Mouse (Mus musculus) skeletal muscle tissue, adult 2 months (tissue): ENCODE measurements around the gene Ect2l.
A peak's percentile ranks its signal among the peaks of the same experiment; 100 is the strongest.

Experiments
- DNase-seq: peaks from one replicate; pipeline ENCODE4 v3.0.0-alpha.2; 2012; ENCODE audit warnings: low read depth, low spot score

The Ect2l gene

DNA sequence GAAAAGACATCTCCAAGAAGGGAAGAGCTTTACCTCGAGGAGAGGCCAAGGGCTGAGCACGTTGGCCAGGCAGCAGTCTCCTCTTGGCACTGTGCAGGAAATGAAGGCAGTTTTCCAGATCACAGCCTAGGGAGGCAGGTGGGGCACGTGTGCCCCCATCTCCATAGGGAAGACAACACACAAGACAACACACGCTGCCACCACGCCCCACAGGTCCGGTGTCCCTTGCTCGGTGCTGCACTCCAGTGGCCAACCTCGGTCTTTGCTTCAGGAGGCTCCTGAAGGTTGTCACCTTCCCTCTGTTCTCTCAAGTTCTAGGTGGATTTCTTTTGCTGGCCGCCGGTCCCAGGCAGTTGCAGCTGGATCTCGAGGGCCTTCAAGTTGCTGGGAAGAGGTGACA lies at the start of gene Ect2l:
TSS of gene Ect2l (minus strand) at position 165 of the 400 bp plus-strand sequence.
- DNase-seq = peak; percentile 14

DNA sequence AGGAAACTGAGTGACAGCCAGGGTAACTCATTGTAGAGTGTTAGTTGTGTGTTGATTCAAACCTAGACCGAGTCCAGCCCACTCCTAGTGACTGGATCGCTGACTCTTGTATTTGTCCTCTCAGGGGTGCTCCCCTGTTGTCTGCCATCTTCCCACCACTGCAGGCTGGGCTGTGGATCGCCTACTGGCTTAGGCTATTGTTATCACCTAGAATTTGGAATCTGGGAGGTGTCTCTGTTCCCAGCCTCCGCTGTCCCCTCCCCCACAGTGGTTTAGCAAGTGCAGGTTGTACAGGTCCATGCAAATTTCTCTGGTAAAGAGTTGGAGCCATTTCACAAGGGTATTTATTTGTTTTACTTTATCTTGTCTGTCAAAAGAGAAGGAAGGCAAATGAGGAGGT lies 40.7 kb upstream of the Ect2l start:
- no peak for DNase-seq

DNA sequence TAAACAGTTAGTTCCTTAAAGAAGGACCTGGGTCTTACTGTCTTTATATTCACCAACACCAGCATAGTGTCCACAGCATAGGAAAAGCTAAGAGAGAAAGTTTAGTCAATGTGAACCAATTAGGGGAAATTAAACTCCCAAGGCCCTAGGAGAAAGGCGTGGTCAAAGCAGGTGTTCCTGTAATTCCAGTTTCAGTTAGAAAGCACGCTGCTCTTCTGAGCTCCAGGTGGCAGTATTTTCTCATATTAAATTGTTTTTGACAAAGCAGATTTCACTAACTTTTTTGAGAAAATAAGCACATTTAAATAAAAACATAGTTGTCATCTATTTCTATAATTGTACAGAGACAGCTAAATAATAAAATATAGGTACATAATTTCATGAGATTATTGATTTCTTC lies 32.9 kb upstream of the Ect2l start:
- no peak for DNase-seq

DNA sequence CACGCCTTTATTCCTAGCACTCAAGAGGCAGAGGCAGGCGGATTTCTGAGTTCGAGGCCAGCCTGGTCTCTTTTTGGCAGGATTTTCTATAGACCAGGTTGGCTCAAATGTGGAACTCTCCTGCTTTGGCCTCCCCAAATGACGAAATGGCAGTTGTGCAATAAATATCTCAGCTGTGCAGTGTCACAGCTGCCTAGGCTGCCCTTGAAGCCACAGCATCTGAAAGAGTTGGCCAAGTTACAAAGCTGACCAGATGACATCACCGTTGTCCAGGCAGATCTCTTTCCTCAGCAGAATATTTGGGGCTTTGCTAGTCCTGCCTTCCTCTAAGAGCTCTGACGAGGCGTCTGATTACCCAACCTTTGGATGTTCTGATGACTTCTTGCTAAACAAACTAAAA lies 26.5 kb upstream of the Ect2l start:
- peak; percentile 51 for DNase-seq

DNA sequence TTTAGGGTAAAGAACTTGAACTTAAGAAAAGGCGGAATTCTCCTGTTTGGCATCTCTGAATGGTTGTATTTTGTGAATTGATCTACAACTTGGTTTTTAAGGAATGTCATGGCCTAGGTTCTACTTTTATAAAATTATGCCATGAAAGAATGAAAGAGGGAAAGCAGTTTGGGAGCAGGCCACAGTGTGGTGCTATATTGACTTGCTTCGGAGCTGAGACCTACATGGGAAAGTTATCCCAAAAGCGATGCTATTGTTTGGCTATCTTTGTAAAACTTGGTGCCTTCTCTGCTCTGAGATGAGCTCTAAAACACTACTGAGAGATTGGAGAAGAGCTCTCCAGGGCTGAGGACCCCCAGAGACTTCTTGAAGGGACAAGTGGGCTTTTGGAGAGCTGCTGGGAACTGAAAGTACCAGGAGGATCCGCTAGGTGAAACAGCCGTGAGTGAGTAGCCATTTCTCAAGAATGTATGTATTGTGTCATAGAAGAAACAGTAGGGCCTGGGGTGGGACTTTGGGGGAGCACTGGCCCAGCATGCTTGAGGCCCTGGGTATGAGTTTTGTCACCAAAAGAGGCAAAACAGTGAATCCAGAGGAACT lies 25.7 kb upstream of the Ect2l start:
- DNase-seq = no peak

GRCm38 (mm10) chr10:18235402-18235747 lies 24.7 kb upstream of the Ect2l start:
- DNase-seq = no peak

DNA sequence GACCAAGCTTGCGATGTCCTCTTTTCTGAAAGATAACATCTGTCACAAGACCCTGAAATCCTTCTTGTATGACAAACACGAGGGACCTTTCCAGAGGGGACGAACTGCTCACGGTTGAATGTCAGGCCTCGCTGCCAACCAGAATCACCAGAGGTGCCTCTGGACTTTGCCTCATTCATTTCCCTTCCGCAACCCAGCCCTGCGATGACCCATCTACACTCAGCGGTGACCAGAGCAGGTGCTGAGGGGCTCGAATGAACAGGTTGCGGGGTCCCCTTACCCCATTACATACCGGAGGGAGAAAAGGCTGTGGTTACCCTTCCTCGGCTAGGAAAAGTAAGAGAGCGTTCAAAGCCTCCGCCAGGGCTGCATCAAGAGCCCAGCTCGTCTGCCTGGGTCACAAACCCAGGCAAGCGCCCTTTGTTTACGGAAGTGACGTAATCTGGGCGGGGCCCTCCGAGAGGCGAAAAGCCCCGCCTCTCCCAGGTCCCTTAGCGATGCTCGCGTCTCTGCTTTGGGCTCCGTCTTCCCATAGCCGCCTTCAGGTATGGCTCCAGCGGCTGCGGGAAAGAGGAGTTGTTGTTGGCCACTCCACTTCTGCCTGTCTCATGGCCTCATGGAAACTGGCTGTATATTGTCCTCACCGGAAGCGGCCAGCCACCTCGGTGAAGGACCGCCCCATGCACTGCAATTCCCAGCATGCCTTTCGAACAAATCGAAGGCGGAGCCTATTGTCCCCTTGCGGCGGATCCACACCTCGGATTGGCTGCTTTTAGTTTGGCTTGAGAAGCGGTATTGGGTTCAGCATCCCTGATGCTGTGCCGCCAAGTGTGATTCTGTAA lies 24.1 kb upstream of the Ect2l start, which contains the start of gene Ccdc28a:
TSS of gene Ccdc28a (minus strand) at position 439 of the 842 bp plus-strand sequence.
- peak; percentile 88 for DNase-seq

- DNase-seq = no peak
These were observed 23.2 kb upstream of the Ect2l start for GRCm38 (mm10) chr10:18233891-18234290.

- no peak for DNase-seq
These were observed 13.7 kb upstream of the Ect2l start for GRCm38 (mm10) chr10:18224386-18224785.

DNA sequence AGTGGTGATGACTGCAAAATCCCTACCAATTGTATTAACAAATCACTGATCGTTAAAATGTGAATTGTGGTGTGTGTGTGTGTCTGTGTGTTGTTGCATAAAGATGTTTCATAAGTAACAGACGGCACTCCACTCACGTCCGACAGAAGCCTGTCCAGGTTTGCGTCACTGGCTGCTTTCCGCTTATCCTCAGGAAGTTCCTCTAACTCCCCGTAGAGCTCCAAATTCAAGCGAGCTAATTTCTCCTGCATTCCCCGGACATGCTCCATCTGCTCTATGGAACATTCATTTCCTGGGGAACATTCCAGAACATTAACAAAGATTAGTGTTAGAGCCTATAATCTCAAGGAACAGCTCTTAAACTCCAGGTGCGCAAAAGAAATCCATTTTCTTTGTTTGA lies 8.7 kb upstream of the Ect2l start:
- DNase-seq = no peak

- DNase-seq = no peak
These were observed 3.4 kb upstream of the Ect2l start for GRCm38 (mm10) chr10:18214124-18214523.

- DNase-seq = no peak
These were observed 2.7 kb upstream of the Ect2l start for GRCm38 (mm10) chr10:18213373-18213772.

GRCm38 (mm10) chr10:18210119-18210518 lies 571 bp downstream of the Ect2l start:
- DNase-seq = no peak

GRCm38 (mm10) chr10:18204067-18204466 lies 6.6 kb downstream of the Ect2l start:
- DNase-seq = no peak

DNA sequence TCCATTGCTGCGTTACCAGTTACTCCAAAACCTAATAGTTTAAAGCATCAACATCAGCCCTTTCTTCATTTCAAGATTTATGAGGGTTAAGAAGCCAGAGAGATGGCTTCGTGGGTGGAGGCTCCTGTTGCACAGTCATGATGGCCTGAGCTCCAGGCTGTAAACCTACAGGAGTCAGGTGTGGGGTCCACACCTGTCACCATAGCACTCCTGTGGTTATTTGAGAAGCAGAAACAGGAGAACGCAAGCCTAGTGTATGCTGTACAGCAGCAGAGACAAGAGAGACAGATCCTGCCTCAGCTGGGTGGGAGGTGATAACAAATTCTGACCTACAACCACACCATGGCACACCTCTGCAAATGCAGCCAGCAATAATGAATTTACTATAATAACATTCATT lies 8.3 kb downstream of the Ect2l start:
- no peak for DNase-seq

DNA sequence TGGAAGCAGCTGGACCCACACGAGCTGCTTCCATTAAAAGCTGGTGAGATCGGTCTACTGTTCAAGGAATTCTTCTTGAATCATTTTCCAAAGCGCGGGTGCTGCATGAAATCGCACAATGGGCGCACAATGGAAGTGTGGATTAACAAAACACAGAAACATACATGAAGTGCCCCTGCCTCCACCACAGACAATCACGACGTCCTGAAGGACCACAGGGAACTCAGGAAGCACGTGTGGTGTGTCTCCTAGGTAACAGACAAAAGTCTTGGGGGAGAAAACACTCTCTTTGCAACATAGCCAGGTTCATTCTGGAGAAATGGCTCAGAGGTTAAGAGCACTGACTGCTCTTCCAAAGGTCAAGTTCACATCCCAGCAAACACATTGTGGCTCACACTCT lies 10.0 kb downstream of the Ect2l start:
- no peak for DNase-seq

GRCm38 (mm10) chr10:18199919-18200318 lies 10.8 kb downstream of the Ect2l start:
- no peak for DNase-seq

GRCm38 (mm10) chr10:18198286-18199015 lies 12.2 kb downstream of the Ect2l start:
- no peak for DNase-seq

- DNase-seq = peak; percentile 64
These were observed 13.3 kb downstream of the Ect2l start for GRCm38 (mm10) chr10:18197206-18197979.

GRCm38 (mm10) chr10:18194737-18195141 lies 16.0 kb downstream of the Ect2l start:
- no peak for DNase-seq

GRCm38 (mm10) chr10:18194156-18194555 lies 16.5 kb downstream of the Ect2l start:
- no peak for DNase-seq

- DNase-seq = no peak
These were observed 17.5 kb downstream of the Ect2l start for GRCm38 (mm10) chr10:18193221-18193620.
